Mouse (Mus musculus): ENCODE results near the gene Pcif1. TPM values are rescaled to one million over a fixed set of nuclear protein-coding genes. Genes with fewer than 3 reads are reported as not detected.

Gene Pcif1
- 39.9 TPM for polyA plus RNA-seq (2014; fragmentation: Illumina TruSeq; extraction: RNeasy Lipid Tissue Mini Kit (QIAGEN cat#74804); ENCODE audit: insufficient read depth, low read depth, low replicate concordance)

DNA sequence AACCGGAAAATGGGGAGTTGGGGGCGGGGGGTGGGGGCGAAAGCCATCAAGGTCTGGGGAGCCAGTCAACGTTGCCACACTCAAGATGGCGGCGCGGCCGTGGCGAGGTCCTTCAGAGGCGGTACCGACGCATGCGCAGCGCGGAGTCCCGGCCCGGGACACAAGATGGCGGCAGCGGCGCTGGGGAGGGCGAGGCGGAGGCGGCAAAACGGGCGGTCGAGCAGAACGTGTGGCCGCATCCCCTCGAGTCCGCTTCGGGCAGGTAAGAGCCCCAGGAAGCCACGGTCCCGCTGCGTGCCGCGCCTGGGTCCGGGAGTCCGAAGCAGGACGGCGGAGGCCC is at the start of gene Pcif1:
Pcif1 (plus strand) TSS at position 77 of the 340 bp plus-strand sequence.

GRCm38 (mm10) chr2:164832748-164833301 is 46.3 kb upstream of the Pcif1 start, which contains the start of gene Ctsa:
Gene Ctsa (plus strand): TSS chr2:164832873.

DNA sequence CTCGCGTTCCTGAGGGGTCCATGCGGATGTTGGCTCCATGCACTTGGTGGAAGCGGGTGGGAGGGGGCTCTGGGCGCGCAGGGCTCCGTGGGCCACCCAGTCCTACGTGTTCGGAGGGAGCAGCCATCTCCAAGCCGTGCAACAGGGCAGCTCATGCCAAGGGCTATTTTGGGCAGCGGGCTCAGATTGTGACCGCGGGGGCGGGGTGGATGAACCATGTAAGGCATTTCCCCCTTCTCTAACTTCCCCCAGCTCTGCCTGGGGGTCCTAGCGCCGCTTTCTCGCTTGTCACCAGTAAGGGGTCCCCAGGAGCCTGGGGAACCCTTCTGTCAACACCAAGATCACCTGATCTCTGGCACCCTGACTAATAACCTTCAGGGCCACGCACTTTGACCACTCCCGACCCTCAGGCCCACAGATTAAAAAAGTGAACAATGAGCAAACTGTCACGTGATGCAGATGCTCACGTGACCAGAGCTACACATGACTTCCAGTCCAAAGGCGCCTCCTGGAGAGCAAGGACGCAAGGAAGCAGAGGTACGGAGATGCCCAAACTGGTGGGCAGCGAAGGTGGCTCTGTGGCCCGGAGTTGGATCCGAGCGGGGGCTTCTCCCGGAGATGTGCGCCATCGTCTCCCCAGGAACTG is 45.7 kb upstream of the Pcif1 start, which contains the start of gene Neurl2:
Neurl2 (minus strand) TSS at position 143 of the 646 bp plus-strand sequence.

GRCm38 (mm10) chr2:164857101-164857821 is 21.8 kb upstream of the Pcif1 start, which contains the start of gene Pltp:
Gene Pltp (minus strand): TSS chr2:164857711.

GRCm38 (mm10) chr2:164911086-164912048 is 32.3 kb downstream of the Pcif1 start, which contains the start of gene Zfp335:
Gene Zfp335 (minus strand): TSS chr2:164911757.

GRCm38 (mm10) chr2:164940140-164940830 is 61.2 kb downstream of the Pcif1 start, which contains the start of gene Mmp9:
Gene Mmp9 (plus strand): TSS chr2:164940780.

Other genes with a start within 250 kb of the Pcif1 start
- 0.95 TPM for gene Wfdc16, start 240.5 kb upstream of the Pcif1 start, polyA plus RNA-seq (2014; fragmentation: Illumina TruSeq; extraction: RNeasy Lipid Tissue Mini Kit (QIAGEN cat#74804); ENCODE audit: insufficient read depth, low read depth, low replicate concordance)
- 3.9 TPM for gene Wfdc10, start 223.3 kb upstream of the Pcif1 start, polyA plus RNA-seq (2014; fragmentation: Illumina TruSeq; extraction: RNeasy Lipid Tissue Mini Kit (QIAGEN cat#74804); ENCODE audit: insufficient read depth, low read depth, low replicate concordance)
- gene Wfdc9, start 222.7 kb upstream of the Pcif1 start, polyA plus RNA-seq (2014; fragmentation: Illumina TruSeq; extraction: RNeasy Lipid Tissue Mini Kit (QIAGEN cat#74804); ENCODE audit: insufficient read depth, low read depth, low replicate concordance) = not detected
- gene Wfdc11, start 205.2 kb upstream of the Pcif1 start, polyA plus RNA-seq (2014; fragmentation: Illumina TruSeq; extraction: RNeasy Lipid Tissue Mini Kit (QIAGEN cat#74804); ENCODE audit: insufficient read depth, low read depth, low replicate concordance) = not detected
- 1.2 TPM for gene Wfdc13, start 194.2 kb upstream of the Pcif1 start, polyA plus RNA-seq (2014; fragmentation: Illumina TruSeq; extraction: RNeasy Lipid Tissue Mini Kit (QIAGEN cat#74804); ENCODE audit: insufficient read depth, low read depth, low replicate concordance)
- gene Spint4, start 180.8 kb upstream of the Pcif1 start, polyA plus RNA-seq (2014; fragmentation: Illumina TruSeq; extraction: RNeasy Lipid Tissue Mini Kit (QIAGEN cat#74804); ENCODE audit: insufficient read depth, low read depth, low replicate concordance) = not detected
- gene Spint5, start 164.0 kb upstream of the Pcif1 start, polyA plus RNA-seq (2014; fragmentation: Illumina TruSeq; extraction: RNeasy Lipid Tissue Mini Kit (QIAGEN cat#74804); ENCODE audit: insufficient read depth, low read depth, low replicate concordance) = not detected
- gene Wfdc3, start 133.4 kb upstream of the Pcif1 start, polyA plus RNA-seq (2014; fragmentation: Illumina TruSeq; extraction: RNeasy Lipid Tissue Mini Kit (QIAGEN cat#74804); ENCODE audit: insufficient read depth, low read depth, low replicate concordance) = 4.4 TPM
- gene Dnttip1, start 133.3 kb upstream of the Pcif1 start, polyA plus RNA-seq (2014; fragmentation: Illumina TruSeq; extraction: RNeasy Lipid Tissue Mini Kit (QIAGEN cat#74804); ENCODE audit: insufficient read depth, low read depth, low replicate concordance) = 19.0 TPM
- gene Ube2c, start 109.4 kb upstream of the Pcif1 start, polyA plus RNA-seq (2014; fragmentation: Illumina TruSeq; extraction: RNeasy Lipid Tissue Mini Kit (QIAGEN cat#74804); ENCODE audit: insufficient read depth, low read depth, low replicate concordance) = 3.6 TPM
- not detected for gene Tnnc2, start 99.3 kb upstream of the Pcif1 start, polyA plus RNA-seq (2014; fragmentation: Illumina TruSeq; extraction: RNeasy Lipid Tissue Mini Kit (QIAGEN cat#74804); ENCODE audit: insufficient read depth, low read depth, low replicate concordance)
- gene Snx21, start 93.5 kb upstream of the Pcif1 start, polyA plus RNA-seq (2014; fragmentation: Illumina TruSeq; extraction: RNeasy Lipid Tissue Mini Kit (QIAGEN cat#74804); ENCODE audit: insufficient read depth, low read depth, low replicate concordance) = 23.7 TPM
- gene Acot8, start 74.4 kb upstream of the Pcif1 start, polyA plus RNA-seq (2014; fragmentation: Illumina TruSeq; extraction: RNeasy Lipid Tissue Mini Kit (QIAGEN cat#74804); ENCODE audit: insufficient read depth, low read depth, low replicate concordance) = 15.4 TPM
- gene Zswim3, start 74.2 kb upstream of the Pcif1 start, polyA plus RNA-seq (2014; fragmentation: Illumina TruSeq; extraction: RNeasy Lipid Tissue Mini Kit (QIAGEN cat#74804); ENCODE audit: insufficient read depth, low read depth, low replicate concordance) = 2.5 TPM
- 5.2 TPM for gene Zswim1, start 56.6 kb upstream of the Pcif1 start, polyA plus RNA-seq (2014; fragmentation: Illumina TruSeq; extraction: RNeasy Lipid Tissue Mini Kit (QIAGEN cat#74804); ENCODE audit: insufficient read depth, low read depth, low replicate concordance)
- 0.45 TPM for gene Spata25, start 50.8 kb upstream of the Pcif1 start, polyA plus RNA-seq (2014; fragmentation: Illumina TruSeq; extraction: RNeasy Lipid Tissue Mini Kit (QIAGEN cat#74804); ENCODE audit: insufficient read depth, low read depth, low replicate concordance)
- gene Ctsa, start 46.4 kb upstream of the Pcif1 start, polyA plus RNA-seq (2014; fragmentation: Illumina TruSeq; extraction: RNeasy Lipid Tissue Mini Kit (QIAGEN cat#74804); ENCODE audit: insufficient read depth, low read depth, low replicate concordance) = 104 TPM
- 4.4 TPM for gene Neurl2, start 45.8 kb upstream of the Pcif1 start, polyA plus RNA-seq (2014; fragmentation: Illumina TruSeq; extraction: RNeasy Lipid Tissue Mini Kit (QIAGEN cat#74804); ENCODE audit: insufficient read depth, low read depth, low replicate concordance)
- 368 TPM for gene Pltp, start 21.6 kb upstream of the Pcif1 start, polyA plus RNA-seq (2014; fragmentation: Illumina TruSeq; extraction: RNeasy Lipid Tissue Mini Kit (QIAGEN cat#74804); ENCODE audit: insufficient read depth, low read depth, low replicate concordance)
- 5.3 TPM for gene Zfp335, start 32.5 kb downstream of the Pcif1 start, polyA plus RNA-seq (2014; fragmentation: Illumina TruSeq; extraction: RNeasy Lipid Tissue Mini Kit (QIAGEN cat#74804); ENCODE audit: insufficient read depth, low read depth, low replicate concordance)
- 8.8 TPM for gene Mmp9, start 61.5 kb downstream of the Pcif1 start, polyA plus RNA-seq (2014; fragmentation: Illumina TruSeq; extraction: RNeasy Lipid Tissue Mini Kit (QIAGEN cat#74804); ENCODE audit: insufficient read depth, low read depth, low replicate concordance)
- 1.6 TPM for gene Slc12a5, start 81.5 kb downstream of the Pcif1 start, polyA plus RNA-seq (2014; fragmentation: Illumina TruSeq; extraction: RNeasy Lipid Tissue Mini Kit (QIAGEN cat#74804); ENCODE audit: insufficient read depth, low read depth, low replicate concordance)
- gene Ncoa5, start 155.6 kb downstream of the Pcif1 start, polyA plus RNA-seq (2014; fragmentation: Illumina TruSeq; extraction: RNeasy Lipid Tissue Mini Kit (QIAGEN cat#74804); ENCODE audit: insufficient read depth, low read depth, low replicate concordance) = 15.4 TPM
- gene Cd40, start 176.3 kb downstream of the Pcif1 start, polyA plus RNA-seq (2014; fragmentation: Illumina TruSeq; extraction: RNeasy Lipid Tissue Mini Kit (QIAGEN cat#74804); ENCODE audit: insufficient read depth, low read depth, low replicate concordance) = 22.3 TPM
- not detected for gene 1700025C18Rik, start 211.4 kb downstream of the Pcif1 start, polyA plus RNA-seq (2014; fragmentation: Illumina TruSeq; extraction: RNeasy Lipid Tissue Mini Kit (QIAGEN cat#74804); ENCODE audit: insufficient read depth, low read depth, low replicate concordance)

All from lung, adult 10 weeks (tissue).